Mouse (Mus musculus) bone marrow macrophage, adult 2 months (primary cell): ENCODE data around the gene Cfd. TPM values are rescaled to one million over a fixed set of nuclear protein-coding genes. Genes with fewer than 3 reads are reported as not detected.

ENCODE experiments used
- H3K27ac ChIP-seq: 2 replicates; pipeline ENCODE4 v1.5.1; 2012; ENCODE audit warnings: low read depth, low read length; ENCODE audit not compliant: insufficient read depth
- H3K4me1 ChIP-seq: 2 replicates; pipeline ENCODE4 v1.6.1; 2012; ENCODE audit warnings: low read length; ENCODE audit not compliant: control insufficient read depth, insufficient read depth
- H3K4me3 ChIP-seq: 2 replicates; pipeline ENCODE4 v1.5.1; 2012; ENCODE audit warnings: mild to moderate bottlenecking, low read length, moderate library complexity; ENCODE audit not compliant: insufficient read depth
- CTCF ChIP-seq: IDR thresholded peaks from 2 replicates; pipeline ENCODE4 v1.5.1; 2012; ENCODE audit warnings: low read depth, mild to moderate bottlenecking, low read length, moderate library complexity
- POLR2A ChIP-seq: IDR thresholded peaks from 2 replicates; pipeline ENCODE4 v1.6.1; 2012; ENCODE audit warnings: mild to moderate bottlenecking, low read depth, low read length, borderline replicate concordance
- polyA plus RNA-seq: library from polyadenylated mRNA; stranded (reverse); fragments of >200 nt; gene quantifications from 2 replicates; pipeline ENCODE4 v1.2.4, GENCODE M21; 2012; ENCODE audit not compliant: missing spikeins, insufficient read depth, insufficient read length

The Cfd gene
- polyA plus RNA-seq, 1 experiment: not detected

DNA sequence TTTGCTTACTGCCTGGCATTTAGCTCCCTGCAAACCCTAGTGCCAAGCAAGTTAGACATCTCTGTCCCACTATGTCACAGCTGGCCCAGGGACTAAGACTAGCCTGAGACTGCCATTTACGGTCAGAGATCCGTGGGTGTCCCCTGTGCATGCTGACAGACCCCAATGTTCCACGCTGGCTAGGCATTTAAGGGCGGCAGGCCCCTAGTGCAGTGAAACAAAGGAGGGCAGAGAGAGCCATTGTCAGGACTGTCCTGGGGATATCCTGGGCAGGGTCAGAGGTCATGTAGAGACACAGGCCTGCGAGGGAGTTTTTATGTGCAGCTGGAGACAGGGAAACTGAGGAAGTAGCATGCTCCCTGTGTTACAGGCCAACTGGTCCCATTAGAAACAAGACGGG is 43.2 kb downstream of the Cfd start:
- TF ChIP-seq CTCF: no peak
- TF ChIP-seq POLR2A: no peak
- Histone ChIP-seq H3K4me3 (no peak overlapping the region), H3K4me1 (peaks cover 77% of the 10 kb centered on the region), H3K27ac (peak overlapping the region; percentile 43)

DNA sequence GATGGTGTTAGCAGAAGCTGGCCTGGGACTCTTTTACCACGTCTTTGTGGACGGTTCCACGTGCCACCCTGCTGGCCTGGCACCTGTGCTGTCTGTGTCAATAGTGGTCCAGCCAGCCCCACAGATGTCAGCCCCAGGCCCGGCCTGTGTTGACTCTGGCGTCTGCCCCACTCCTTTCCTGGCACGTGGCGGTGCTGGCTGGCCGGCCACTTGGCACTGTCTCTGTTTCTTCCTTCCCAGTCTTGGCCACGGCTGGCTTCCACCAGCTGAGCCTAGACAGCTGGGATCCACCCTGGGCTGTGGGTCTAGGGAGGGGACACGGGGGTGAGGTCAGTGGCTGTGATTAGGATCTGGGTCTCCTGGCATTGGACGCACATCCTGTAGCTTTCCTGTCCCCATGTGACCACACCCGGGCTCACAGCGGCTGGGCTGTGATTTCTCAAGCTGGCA is 43.6 kb downstream of the Cfd start:
- TF ChIP-seq POLR2A (no peak), CTCF (no peak)
- peak overlapping the region; percentile 43 for H3K27ac ChIP-seq
- H3K4me1 ChIP-seq: peaks cover 79% of the 10 kb centered on the region
- H3K4me3 ChIP-seq: no peak overlapping the region

DNA sequence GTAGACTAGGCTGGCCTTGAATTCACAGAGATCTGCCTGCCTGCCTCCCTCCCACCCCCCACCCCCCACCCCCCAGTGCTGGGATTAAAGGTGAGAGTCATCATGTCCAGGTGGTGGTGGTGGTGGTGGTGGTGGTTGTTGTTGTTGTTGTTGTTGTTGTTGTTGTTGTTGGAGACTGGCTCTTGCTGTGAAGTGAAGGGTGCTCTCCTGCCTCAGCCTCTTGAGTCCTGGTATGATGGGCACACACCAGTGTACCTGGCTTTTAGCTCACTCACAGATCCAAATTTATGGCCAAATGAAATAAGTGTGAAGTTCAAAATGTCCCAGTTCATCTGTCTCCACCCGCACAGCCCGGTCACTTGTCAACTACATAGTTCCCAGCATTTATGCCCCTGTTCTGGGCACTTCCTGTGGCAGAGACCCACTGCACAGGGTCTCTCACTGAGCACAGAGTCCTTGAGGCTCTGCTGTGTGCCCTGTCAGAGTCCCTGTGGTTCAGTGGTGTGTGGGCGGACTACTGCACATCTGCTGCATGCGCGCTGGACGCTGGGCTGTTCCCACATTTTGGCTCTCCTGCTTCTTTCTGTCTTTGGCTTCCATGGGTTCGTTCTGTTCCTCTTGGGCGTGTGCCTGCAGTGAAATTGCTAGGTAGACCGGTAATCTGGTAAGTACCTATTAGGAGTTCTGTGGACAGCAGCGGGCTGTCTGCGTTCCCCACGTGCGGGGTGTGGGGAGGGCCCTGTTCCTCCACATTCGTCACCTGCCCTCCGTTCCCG is 44.3 kb downstream of the Cfd start:
- H3K27ac ChIP-seq: no peak overlapping the region
- no peak overlapping the region for H3K4me3 ChIP-seq
- peaks cover 80% of the 10 kb centered on the region for H3K4me1 ChIP-seq
- TF ChIP-seq POLR2A (no peak), CTCF (no peak)

DNA sequence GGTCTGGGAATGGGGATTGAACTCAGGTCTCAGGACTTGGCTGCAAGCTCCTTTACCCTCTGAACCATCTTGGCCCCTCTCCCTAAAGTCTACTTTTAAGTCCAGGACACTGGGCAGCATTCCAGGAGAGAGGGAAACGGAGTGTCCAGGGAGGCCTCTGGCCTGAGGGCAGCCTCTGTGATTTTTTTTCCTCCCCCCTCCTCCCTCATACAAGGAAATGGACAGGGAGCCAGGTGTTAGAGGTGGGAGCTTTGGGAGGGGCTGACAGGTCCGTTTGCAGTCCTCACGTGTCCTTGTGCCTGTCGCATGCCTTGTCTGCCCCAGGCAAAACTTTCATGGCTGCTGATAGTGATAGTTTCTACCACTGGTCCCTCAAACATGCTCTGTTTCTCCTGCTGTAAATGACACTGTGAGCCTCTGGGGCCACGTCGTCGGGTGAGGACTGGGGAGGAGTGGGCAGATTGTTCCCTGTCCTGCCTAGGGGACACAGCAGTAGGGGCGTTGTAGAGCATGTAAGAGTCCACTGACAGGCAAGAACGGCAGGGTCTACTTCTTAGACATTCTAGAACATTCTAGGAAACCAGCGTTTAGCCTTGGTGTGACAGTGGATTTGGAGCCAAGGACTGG is 45.7 kb downstream of the Cfd start:
- TF ChIP-seq CTCF (no peak), POLR2A (no peak)
- peaks cover 84% of the 10 kb centered on the region for H3K4me1 ChIP-seq
- H3K27ac ChIP-seq: peak overlapping the region; percentile 41
- H3K4me3 ChIP-seq: peak overlapping the region; percentile 19

DNA sequence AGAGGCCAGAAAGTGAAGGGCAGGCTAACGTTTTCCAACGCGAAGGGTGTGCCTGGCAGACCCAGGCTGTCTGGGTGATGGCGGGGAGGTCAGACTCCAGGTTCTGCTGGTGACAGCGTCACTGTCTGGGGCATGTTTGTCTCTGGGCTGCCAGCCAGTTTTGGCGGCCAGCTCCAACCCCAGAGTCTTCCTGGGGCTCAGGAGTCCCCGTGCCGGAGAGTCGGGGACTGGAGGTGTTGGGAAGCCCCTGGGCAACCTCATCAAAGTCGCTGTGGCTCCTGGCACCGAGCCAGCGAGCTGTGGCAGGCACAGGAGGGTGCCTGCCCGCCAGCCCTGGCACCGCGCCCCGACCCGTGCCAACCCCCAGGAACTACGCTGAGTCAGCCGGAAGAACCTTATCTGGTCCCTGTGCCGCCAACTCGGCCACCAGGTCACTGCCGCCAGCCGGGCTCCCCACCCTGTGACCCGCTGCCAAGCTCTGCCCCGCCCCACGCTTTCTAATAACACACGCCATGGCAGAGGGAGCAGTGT is 46.3 kb downstream of the Cfd start:
- Histone ChIP-seq H3K4me3 (peak overlapping the region; percentile 19), H3K27ac (peak overlapping the region; percentile 41), H3K4me1 (peaks cover 84% of the 10 kb centered on the region)
- TF ChIP-seq CTCF: no peak
- no peak for TF ChIP-seq POLR2A

DNA sequence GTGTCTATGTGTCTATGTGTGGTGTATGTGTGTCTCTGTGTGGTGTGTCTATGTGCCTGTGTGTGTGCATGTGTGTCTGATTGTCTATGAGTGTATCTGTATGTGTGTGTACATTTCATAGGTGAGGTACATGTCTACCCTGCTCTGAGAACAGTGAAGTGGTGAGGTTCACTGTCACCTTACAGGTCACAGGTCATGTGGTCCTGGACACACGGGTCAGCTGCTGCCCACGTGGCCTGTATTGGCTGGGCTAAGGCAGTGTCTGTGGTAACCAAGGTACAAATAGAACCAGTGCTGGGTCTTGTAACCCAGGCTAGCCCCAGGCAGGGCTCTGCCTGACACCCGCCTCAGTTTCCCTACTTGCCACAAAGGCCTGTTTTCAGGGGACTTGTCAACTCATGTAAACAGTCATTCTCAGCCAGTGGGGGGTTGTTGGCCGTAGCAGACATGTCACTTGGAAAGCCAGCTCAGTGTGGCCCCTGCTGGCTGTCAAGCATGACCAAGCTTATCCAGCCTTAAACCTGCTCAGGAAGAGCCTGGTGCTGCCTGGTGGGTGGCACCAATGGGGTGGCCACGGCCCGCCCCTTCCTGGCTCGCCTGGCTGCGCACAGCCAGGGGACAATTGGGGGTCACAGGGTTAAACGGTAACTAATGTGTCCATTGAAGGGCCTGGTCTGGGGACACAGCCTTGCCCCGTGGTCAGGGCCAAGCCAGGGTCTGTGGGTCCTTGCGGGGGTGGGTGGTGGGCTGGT is 47.3 kb downstream of the Cfd start:
- no peak overlapping the region for H3K27ac ChIP-seq
- no peak overlapping the region for H3K4me3 ChIP-seq
- TF ChIP-seq POLR2A (no peak), CTCF (no peak)
- H3K4me1 ChIP-seq: peaks cover 78% of the 10 kb centered on the region

DNA sequence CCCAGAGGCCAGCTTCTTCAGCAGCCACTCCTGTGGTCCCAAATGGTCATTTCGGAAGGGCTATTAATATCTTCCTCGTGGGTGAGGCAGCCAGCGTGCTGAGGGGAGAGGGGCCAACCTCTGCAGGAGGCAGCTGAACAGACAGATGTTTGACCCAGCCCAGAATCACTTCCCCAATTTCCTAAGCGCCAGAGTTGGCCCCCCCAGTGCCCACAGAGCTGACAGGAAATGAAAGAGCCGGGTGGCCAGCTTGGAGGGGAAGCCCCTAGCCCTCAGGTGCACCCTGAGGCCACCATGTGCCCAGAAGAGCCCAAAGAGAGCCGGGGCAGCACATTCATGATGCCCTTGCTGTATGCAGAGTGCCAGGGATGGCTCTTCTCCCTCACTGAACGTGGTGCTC is 50.1 kb downstream of the Cfd start:
- H3K4me3 ChIP-seq: peak overlapping the region; percentile 29; the same call in 1 of the 2 replicates

More for the DNA sequence above, 50.1 kb downstream of the Cfd start:
- peaks cover 57% of the 10 kb centered on the region for H3K4me1 ChIP-seq
- H3K27ac ChIP-seq: peak overlapping the region; percentile 82
- no peak for TF ChIP-seq CTCF
- TF ChIP-seq POLR2A: no peak

Other genes starting within 250 kb of the Cfd start
- gene Odf3l2, start 245.1 kb upstream of the Cfd start, polyA plus RNA-seq: not detected in 2 replicates
- gene Madcam1, start 226.3 kb upstream of the Cfd start, polyA plus RNA-seq: not detected in 2 replicates
- 32.7 and 36.2 TPM in 2 replicates for gene Tpgs1, start 221.5 kb upstream of the Cfd start, polyA plus RNA-seq
- gene Cdc34, start 208.7 kb upstream of the Cfd start, polyA plus RNA-seq: 74.9 and 77.1 TPM in 2 replicates
- 0.84 TPM in 1 of 2 replicates, not detected in the other for gene Gzmm, start 201.8 kb upstream of the Cfd start, polyA plus RNA-seq
- gene Bsg, start 186.4 kb upstream of the Cfd start, polyA plus RNA-seq: 300 and 307 TPM in 2 replicates
- gene Hcn2, start 174.2 kb upstream of the Cfd start, polyA plus RNA-seq: 0.86 and 1.3 TPM in 2 replicates
- 18.8 and 19.8 TPM in 2 replicates for gene Polrmt, start 144.3 kb upstream of the Cfd start, polyA plus RNA-seq
- not detected in 2 replicates for gene Fgf22, start 135.8 kb upstream of the Cfd start, polyA plus RNA-seq
- gene Rnf126, start 123.9 kb upstream of the Cfd start, polyA plus RNA-seq: 23.3 and 27.6 TPM in 2 replicates
- 1.0 and 1.1 TPM in 2 replicates for gene Fstl3, start 113.6 kb upstream of the Cfd start, polyA plus RNA-seq
- gene Prss57, start 99.9 kb upstream of the Cfd start, polyA plus RNA-seq: not detected in 2 replicates
- 2.9 and 3.4 TPM in 2 replicates for gene Palm, start 97.3 kb upstream of the Cfd start, polyA plus RNA-seq
- gene Misp, start 69.9 kb upstream of the Cfd start, polyA plus RNA-seq: 0.91 TPM in 1 of 2 replicates, not detected in the other
- 129 and 141 TPM in 2 replicates for gene Ptbp1, start 36.4 kb upstream of the Cfd start, polyA plus RNA-seq
- gene Prtn3, start 16.4 kb upstream of the Cfd start, polyA plus RNA-seq: not detected in 2 replicates
- gene Plppr3, start 16.2 kb upstream of the Cfd start, polyA plus RNA-seq: not detected in 2 replicates
- gene Elane, start 4.6 kb upstream of the Cfd start, polyA plus RNA-seq: 0.75 TPM in 1 of 2 replicates, not detected in the other
- 14.6 and 19.3 TPM in 2 replicates for gene Med16, start 18.1 kb downstream of the Cfd start, polyA plus RNA-seq
- not detected in 2 replicates for gene Gm26602, start 20.0 kb downstream of the Cfd start, polyA plus RNA-seq
- 0.67 and 0.71 TPM in 2 replicates for gene Kiss1r, start 26.1 kb downstream of the Cfd start, polyA plus RNA-seq
- 87.2 and 90.4 TPM in 2 replicates for gene R3hdm4, start 30.4 kb downstream of the Cfd start, polyA plus RNA-seq
- 15.4 and 17.8 TPM in 2 replicates for gene Arid3a, start 36.2 kb downstream of the Cfd start, polyA plus RNA-seq
- gene Wdr18, start 69.3 kb downstream of the Cfd start, polyA plus RNA-seq: 32.2 and 35.8 TPM in 2 replicates
- 0.65 and 0.91 TPM in 2 replicates for gene Grin3b, start 79.9 kb downstream of the Cfd start, polyA plus RNA-seq
- gene Tmem259, start 93.5 kb downstream of the Cfd start, polyA plus RNA-seq: 86.5 and 101 TPM in 2 replicates
- gene Cnn2, start 97.7 kb downstream of the Cfd start, polyA plus RNA-seq: 37.5 and 41.5 TPM in 2 replicates
- gene Abca7, start 105.6 kb downstream of the Cfd start, polyA plus RNA-seq: 24.6 and 27.5 TPM in 2 replicates
- 218 TPM in 2 replicates for gene Arhgap45, start 125.8 kb downstream of the Cfd start, polyA plus RNA-seq
- gene Polr2e, start 148.9 kb downstream of the Cfd start, polyA plus RNA-seq: 53.0 and 55.5 TPM in 2 replicates
- gene Gpx4, start 156.3 kb downstream of the Cfd start, polyA plus RNA-seq: 311 and 322 TPM in 2 replicates
- 54.5 and 55.8 TPM in 2 replicates for gene Sbno2, start 214.7 kb downstream of the Cfd start, polyA plus RNA-seq
- 104 TPM in 2 replicates for gene Stk11, start 224.9 kb downstream of the Cfd start, polyA plus RNA-seq
- 198 TPM in 2 replicates for gene Atp5d, start 247.8 kb downstream of the Cfd start, polyA plus RNA-seq
- 2.0 and 2.9 TPM in 2 replicates for gene Cbarp, start 250.0 kb downstream of the Cfd start, polyA plus RNA-seq